Mouse (Mus musculus) cerebellum, adult 8-10 months (tissue): ENCODE measurements around the gene Nemp1.

Source experiments
- DNase-seq: peaks from one replicate; pipeline ENCODE4 v3.0.0; 2022

Nemp1 gene

GRCm38 (mm10) chr10:127666501-127667268 is at the start of gene Nemp1:
TSS of gene Nemp1 (plus strand) at chr10:127666901.
- peak; percentile 80 for DNase-seq

- DNase-seq: no peak
These were observed 49.4 kb upstream of the Nemp1 start for GRCm38 (mm10) chr10:127617294-127617693.

GRCm38 (mm10) chr10:127618173-127618572 is 48.5 kb upstream of the Nemp1 start:
- DNase-seq: peak; percentile 47

GRCm38 (mm10) chr10:127619119-127619721 is 47.5 kb upstream of the Nemp1 start:
- DNase-seq: no peak

- DNase-seq: no peak
These were observed 46.7 kb upstream of the Nemp1 start for GRCm38 (mm10) chr10:127619941-127620405.

GRCm38 (mm10) chr10:127620406-127621190 is 46.1 kb upstream of the Nemp1 start, which contains the start of gene Lrp1:
TSS of gene Lrp1 (minus strand) at chr10:127621148.
- no peak for DNase-seq

GRCm38 (mm10) chr10:127621191-127622056 is 45.3 kb upstream of the Nemp1 start:
- peak; percentile 90 for DNase-seq

- peak; percentile 69 for DNase-seq
These were observed 44.7 kb upstream of the Nemp1 start for GRCm38 (mm10) chr10:127622057-127622392.

GRCm38 (mm10) chr10:127622661-127623060 is 44.0 kb upstream of the Nemp1 start:
- no peak for DNase-seq

- DNase-seq: no peak
These were observed 43.1 kb upstream of the Nemp1 start for GRCm38 (mm10) chr10:127623439-127624216.

- DNase-seq: no peak
These were observed 40.3 kb upstream of the Nemp1 start for GRCm38 (mm10) chr10:127626433-127626832.

GRCm38 (mm10) chr10:127631261-127632214 is 35.2 kb upstream of the Nemp1 start:
- no peak for DNase-seq

GRCm38 (mm10) chr10:127632668-127633271 is 33.9 kb upstream of the Nemp1 start:
- no peak for DNase-seq

GRCm38 (mm10) chr10:127640421-127640820 is 26.3 kb upstream of the Nemp1 start:
- no peak for DNase-seq

- DNase-seq: peak; percentile 89
These were observed 24.6 kb upstream of the Nemp1 start for GRCm38 (mm10) chr10:127641861-127642771.

- DNase-seq: peak; percentile 41
These were observed 23.7 kb upstream of the Nemp1 start, which contains the start of gene Stat6 for GRCm38 (mm10) chr10:127642772-127643552. TSS of gene Stat6 (plus strand) at chr10:127642986.

- peak; percentile 41 for DNase-seq
These were observed 23.0 kb upstream of the Nemp1 start for GRCm38 (mm10) chr10:127643553-127644238.
